Mouse (Mus musculus) yolk sac, embryonic 10.5 days (tissue): ENCODE measurements around the gene Cyp2w1.
A peak's percentile ranks its signal among the peaks of the same experiment; 100 is the strongest.

Experiments
- DNase-seq: peaks from one replicate; pipeline ENCODE4 v3.0.0-alpha.2; 2017; ENCODE audit warnings: low spot score

The Cyp2w1 gene

GRCm38 (mm10) chr5:139352317-139352716 lies at the start of gene Cyp2w1:
Gene Cyp2w1 (plus strand): TSS chr5:139352617.
- DNase-seq: no peak

GRCm38 (mm10) chr5:139303646-139304061 lies 48.8 kb upstream of the Cyp2w1 start:
- peak; percentile 39 for DNase-seq

GRCm38 (mm10) chr5:139309946-139310345 lies 42.5 kb upstream of the Cyp2w1 start:
- DNase-seq: no peak

- no peak for DNase-seq
These were observed 41.9 kb upstream of the Cyp2w1 start for GRCm38 (mm10) chr5:139310477-139310876.

GRCm38 (mm10) chr5:139311822-139312221 lies 40.6 kb upstream of the Cyp2w1 start:
- no peak for DNase-seq

- no peak for DNase-seq
These were observed 38.9 kb upstream of the Cyp2w1 start for GRCm38 (mm10) chr5:139313536-139313935.

- DNase-seq: no peak
These were observed 37.3 kb upstream of the Cyp2w1 start for GRCm38 (mm10) chr5:139314941-139315642.

GRCm38 (mm10) chr5:139316982-139317675 lies 35.3 kb upstream of the Cyp2w1 start:
- peak; percentile 92 for DNase-seq

GRCm38 (mm10) chr5:139317751-139318504 lies 34.5 kb upstream of the Cyp2w1 start:
- DNase-seq: no peak

GRCm38 (mm10) chr5:139320424-139320823 lies 32.0 kb upstream of the Cyp2w1 start:
- no peak for DNase-seq

- DNase-seq: no peak
These were observed 31.1 kb upstream of the Cyp2w1 start for GRCm38 (mm10) chr5:139321331-139321730.

- DNase-seq: no peak
These were observed 29.0 kb upstream of the Cyp2w1 start for GRCm38 (mm10) chr5:139323260-139323924.

GRCm38 (mm10) chr5:139324045-139324491 lies 28.3 kb upstream of the Cyp2w1 start:
- DNase-seq: no peak

GRCm38 (mm10) chr5:139324691-139325394 lies 27.6 kb upstream of the Cyp2w1 start:
- DNase-seq: peak; percentile 26

GRCm38 (mm10) chr5:139325395-139325966 lies 26.9 kb upstream of the Cyp2w1 start, which contains the start of gene Adap1:
Gene Adap1 (minus strand): TSS chr5:139325622.
- DNase-seq: peak; percentile 39

- DNase-seq: no peak
These were observed 26.2 kb upstream of the Cyp2w1 start for GRCm38 (mm10) chr5:139326111-139326696.

GRCm38 (mm10) chr5:139326986-139327633 lies 25.3 kb upstream of the Cyp2w1 start:
- DNase-seq: no peak

- no peak for DNase-seq
These were observed 24.8 kb upstream of the Cyp2w1 start for GRCm38 (mm10) chr5:139327634-139328020.

GRCm38 (mm10) chr5:139330766-139331165 lies 21.7 kb upstream of the Cyp2w1 start:
- DNase-seq: no peak

GRCm38 (mm10) chr5:139331742-139332141 lies 20.7 kb upstream of the Cyp2w1 start:
- DNase-seq: peak; percentile 77
